Mouse (Mus musculus): ENCODE measurements around the gene Klhl7. TPM values are rescaled to one million over a fixed set of nuclear protein-coding genes. Genes with fewer than 3 reads are reported as not detected.
"Not testable (repeated sequence)": the region's sequence is repeated elsewhere in the genome, so short reads cannot be mapped to it uniquely, and the experiment has no call there.

Klhl7 gene
- total RNA-seq, 2 experiments from 2014 or later: 38.2 to 39.9 TPM

GRCm38 (mm10) chr5:24101446-24102140, 1.2 kb downstream of the Klhl7 start:
- no peak for DNase-seq
- intact Hi-C loops (cut with DNase I): loop anchor here (2.0 kb wide), 1 partner anchor 25 kb away; no protein-coding TSS in a partner anchor
- peak; percentile 29; the same call in 1 of the 2 replicates for TF ChIP-seq CTCF (IDR thresholded peaks at IDR 0.05)
- peak overlapping the region; percentile 97 for H3K27ac ChIP-seq
- H3K4me3 ChIP-seq: peak overlapping the region; percentile 88

- intact Hi-C loops (cut with DNase I): loop anchor here (1.0 kb wide), 1 partner anchor 63 kb away; no protein-coding TSS in a partner anchor
- DNase-seq, H3K27ac ChIP-seq, H3K4me3 ChIP-seq: not testable (repeated sequence)
Measured at GRCm38 (mm10) chr5:24103235-24103634, 2.8 kb downstream of the Klhl7 start.

- intact Hi-C loops (cut with DNase I): loop anchor here (1.0 kb wide), 1 partner anchor 62 kb away; no protein-coding TSS in a partner anchor
- Histone ChIP-seq H3K4me3 (no peak overlapping the region), H3K27ac (no peak overlapping the region)
- no peak for DNase-seq
- TF ChIP-seq CTCF (IDR thresholded peaks at IDR 0.05): no peak
Measured at GRCm38 (mm10) chr5:24103841-24104240, 3.4 kb downstream of the Klhl7 start.

GRCm38 (mm10) chr5:24107071-24107739, 6.8 kb downstream of the Klhl7 start:
- H3K4me3 ChIP-seq: no peak overlapping the region
- no peak overlapping the region for H3K27ac ChIP-seq
- DNase-seq: no peak
- intact Hi-C loops (cut with DNase I): no loop called here
- TF ChIP-seq CTCF (IDR thresholded peaks at IDR 0.05): no peak

- no peak for DNase-seq
- intact Hi-C loops (cut with DNase I): no loop called here
- no peak overlapping the region for H3K4me3 ChIP-seq
- no peak for TF ChIP-seq CTCF (IDR thresholded peaks at IDR 0.05)
- H3K27ac ChIP-seq: no peak overlapping the region
Measured at GRCm38 (mm10) chr5:24107740-24108098, 7.3 kb downstream of the Klhl7 start.

GRCm38 (mm10) chr5:24110068-24110467, 9.7 kb downstream of the Klhl7 start:
- Histone ChIP-seq H3K4me3 (no peak overlapping the region), H3K27ac (no peak overlapping the region)
- no peak for TF ChIP-seq CTCF (IDR thresholded peaks at IDR 0.05)
- peak; percentile 51 for DNase-seq
- intact Hi-C loops (cut with DNase I): no loop called here

- H3K4me3 ChIP-seq: no peak overlapping the region
- intact Hi-C loops (cut with DNase I): no loop called here
- DNase-seq: no peak
- no peak for TF ChIP-seq CTCF (IDR thresholded peaks at IDR 0.05)
- no peak overlapping the region for H3K27ac ChIP-seq
Measured at GRCm38 (mm10) chr5:24112116-24112903, 11.9 kb downstream of the Klhl7 start.

- no peak overlapping the region for H3K4me3 ChIP-seq
- intact Hi-C loops (cut with DNase I): no loop called here
- no peak for TF ChIP-seq CTCF (IDR thresholded peaks at IDR 0.05)
- no peak for DNase-seq
- no peak overlapping the region for H3K27ac ChIP-seq
Measured at GRCm38 (mm10) chr5:24122221-24122620, 21.8 kb downstream of the Klhl7 start.

GRCm38 (mm10) chr5:24124175-24124574, 23.8 kb downstream of the Klhl7 start:
- H3K4me3 ChIP-seq: no peak overlapping the region
- no peak for TF ChIP-seq CTCF (IDR thresholded peaks at IDR 0.05)
- DNase-seq: peak; percentile 27
- H3K27ac ChIP-seq: peak overlapping the region; percentile 91
- intact Hi-C loops (cut with DNase I): no loop called here

GRCm38 (mm10) chr5:24124579-24125276, 24.3 kb downstream of the Klhl7 start:
- intact Hi-C loops (cut with DNase I): no loop called here
- no peak for DNase-seq
- no peak for TF ChIP-seq CTCF (IDR thresholded peaks at IDR 0.05)
- Histone ChIP-seq H3K27ac (peak overlapping the region; percentile 91), H3K4me3 (peak overlapping the region; percentile 57)

- TF ChIP-seq CTCF (IDR thresholded peaks at IDR 0.05): no peak
- Histone ChIP-seq H3K27ac (peak overlapping the region; percentile 91), H3K4me3 (peak overlapping the region; percentile 57)
- DNase-seq: no peak
- intact Hi-C loops (cut with DNase I): loop anchor here (2.0 kb wide), 2 partner anchors 25 to 39 kb away; partner anchors contain the start of genes Klhl7 and Nupl2
Measured at GRCm38 (mm10) chr5:24125910-24126636, 25.7 kb downstream of the Klhl7 start.
